Mouse (Mus musculus): ENCODE results near the gene Eprs. TPM values are rescaled to one million over a fixed set of nuclear protein-coding genes. Genes with fewer than 3 reads are reported as not detected.

Gene Eprs
- total and polyA plus RNA-seq, 3 experiments = 208 to 234 (median 223) TPM

DNA sequence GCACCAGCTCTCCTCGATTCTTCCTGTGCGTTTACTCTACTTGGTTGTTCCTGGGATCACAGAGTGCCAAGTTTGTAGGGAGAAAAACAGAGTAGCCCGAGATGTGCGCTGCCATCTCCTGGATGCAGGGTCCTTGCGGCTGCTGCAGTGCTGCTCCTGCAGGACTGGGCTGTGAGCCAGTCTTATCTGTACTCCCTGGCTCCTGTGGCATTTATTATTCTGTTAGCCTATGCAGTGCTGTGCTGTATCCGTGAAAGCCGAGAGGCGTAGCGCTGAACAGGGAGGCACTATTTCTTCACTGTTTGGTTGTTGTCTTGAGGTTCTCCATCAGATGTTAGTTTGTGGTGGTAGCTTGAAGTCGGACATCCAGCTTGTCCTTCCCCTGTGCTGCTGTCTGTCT lies 43.1 kb downstream of the Eprs start:
- DNase-seq (ENCODE audit: extremely low read depth) = no peak
- no peak for TF ChIP-seq JUN (IDR thresholded peaks at IDR 0.05; ENCODE audit: insufficient read depth, low read depth, low read length)
- no peak for TF ChIP-seq MAZ (IDR thresholded peaks at IDR 0.05; ENCODE audit: low read depth, low read length)
- no peak for TF ChIP-seq CHD1 (IDR thresholded peaks at IDR 0.05; ENCODE audit: low read depth, low read length)
- TF ChIP-seq NRF1 (IDR thresholded peaks at IDR 0.05; ENCODE audit: low read depth, low read length) = no peak
- TF ChIP-seq MEF2A (IDR thresholded peaks at IDR 0.05; ENCODE audit: borderline replicate concordance, low read depth, low read length) = no peak
- no peak for TF ChIP-seq EP300 (IDR thresholded peaks at IDR 0.05; ENCODE audit: low read length)
- no peak for TF ChIP-seq GABPA (IDR thresholded peaks at IDR 0.05; ENCODE audit: insufficient replicate concordance, low read depth, low read length)
- no peak for TF ChIP-seq RCOR1 (conservative IDR thresholded peaks at IDR 0.05; ENCODE audit: low read depth, low read length)
- H3K4me2 ChIP-seq (ENCODE audit: insufficient read depth, low read depth, poor library complexity, severe bottlenecking) = no peak overlapping the region
- in situ Hi-C loops (cut with MboI; ENCODE audit: low pct_ligation_motif_present, low pct_unique_long_range_greater_than_20kb, low sequenced_read_pairs) (no loop called here), dilution Hi-C loops (cut with MboI; ENCODE audit: extremely low pct_ligation_motif_present, extremely low pct_unique_long_range_greater_than_20kb, low sequenced_read_pairs) (no loop called here)
- H3K36me3 ChIP-seq (replicated peaks in 1 of 2; ENCODE audit: control insufficient read depth in 1 of 2, insufficient read depth in 1 of 2, low read length in 1 of 2) = peaks cover 79 to 96% of the 10 kb centered on the region in 2 experiments
- no peaks in the 10 kb centered on the region for H3K4me1 ChIP-seq (ENCODE audit: control insufficient read depth in 1 of 2, insufficient read depth in 2 of 2)
- no peak overlapping the region for H3K27ac ChIP-seq (ENCODE audit: insufficient read depth, low read depth)
- no peaks in the 10 kb centered on the region for H3K27me3 ChIP-seq (replicated peaks)
- no peak overlapping the region for H3K4me3 ChIP-seq (replicated peaks in 1 of 3; ENCODE audit: low read depth in 2 of 3, low read length in 2 of 3, poor library complexity in 1 of 3)
- peaks cover 23% of the 10 kb centered on the region for H3K79me2 ChIP-seq (replicated peaks; ENCODE audit: control insufficient read depth, extremely low read depth, insufficient read depth, poor library complexity, severe bottlenecking)
- no peak overlapping the region for H3K9ac ChIP-seq (ENCODE audit: insufficient read depth, low read depth)
- H3K9me3 ChIP-seq (replicated peaks; ENCODE audit: low read length) = no peaks in the 10 kb centered on the region

DNA sequence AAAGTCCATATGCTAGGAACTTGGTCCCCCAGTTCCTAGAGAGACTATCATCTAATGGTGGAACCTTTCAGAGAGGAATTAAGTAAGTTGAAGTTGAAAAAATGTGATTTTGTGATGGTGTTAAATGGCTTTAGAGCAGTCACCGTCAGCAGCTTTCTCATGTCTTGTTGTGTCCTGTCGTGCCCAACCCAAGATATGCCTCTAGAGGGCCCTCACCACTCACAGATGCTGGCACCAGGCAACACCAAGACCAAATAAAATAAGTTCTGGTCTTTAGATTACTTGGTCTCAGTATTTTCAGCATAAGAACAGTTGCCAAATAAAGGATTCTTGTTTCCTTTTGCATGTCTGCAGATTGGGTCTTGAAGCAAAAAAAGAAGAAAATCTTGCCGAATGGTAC lies 47.0 kb downstream of the Eprs start:
- H3K9ac ChIP-seq (ENCODE audit: insufficient read depth, low read depth) = no peak overlapping the region
- H3K36me3 ChIP-seq (replicated peaks in 1 of 2; ENCODE audit: control insufficient read depth in 1 of 2, insufficient read depth in 1 of 2, low read length in 1 of 2) = peaks cover 79 to 98% of the 10 kb centered on the region in 2 experiments
- no peak overlapping the region for H3K4me2 ChIP-seq (ENCODE audit: insufficient read depth, low read depth, poor library complexity, severe bottlenecking)
- in situ Hi-C loops (cut with MboI; ENCODE audit: low pct_ligation_motif_present, low pct_unique_long_range_greater_than_20kb, low sequenced_read_pairs) = no loop called here
- dilution Hi-C loops (cut with MboI; ENCODE audit: extremely low pct_ligation_motif_present, extremely low pct_unique_long_range_greater_than_20kb, low sequenced_read_pairs) = no loop called here
- peak in 1 of 2 experiments; percentile 19; a peak in 1 of 4 replicates for TF ChIP-seq CTCF (conservative IDR thresholded peaks at IDR 0.05 in 1 of 2, IDR thresholded peaks at IDR 0.05 in 1 of 2; ENCODE audit: low read depth in 2 of 2, low read length in 2 of 2)
- no peak for TF ChIP-seq MXI1 (IDR thresholded peaks at IDR 0.05; ENCODE audit: low read depth, low read length)
- no peak for DNase-seq (ENCODE audit: extremely low read depth)
- H3K9me3 ChIP-seq (replicated peaks; ENCODE audit: low read length) = no peaks in the 10 kb centered on the region
- H3K79me2 ChIP-seq (replicated peaks; ENCODE audit: control insufficient read depth, extremely low read depth, insufficient read depth, poor library complexity, severe bottlenecking) = peaks cover 9% of the 10 kb centered on the region; the same call in 1 of the 2 replicates
- no peaks in the 10 kb centered on the region for H3K4me1 ChIP-seq (ENCODE audit: control insufficient read depth in 1 of 2, insufficient read depth in 2 of 2)
- H3K27ac ChIP-seq (ENCODE audit: insufficient read depth, low read depth) = no peak overlapping the region
- no peak overlapping the region for H3K4me3 ChIP-seq (replicated peaks in 1 of 3; ENCODE audit: low read depth in 2 of 3, low read length in 2 of 3, poor library complexity in 1 of 3)
- no peaks in the 10 kb centered on the region for H3K27me3 ChIP-seq (replicated peaks)

DNA sequence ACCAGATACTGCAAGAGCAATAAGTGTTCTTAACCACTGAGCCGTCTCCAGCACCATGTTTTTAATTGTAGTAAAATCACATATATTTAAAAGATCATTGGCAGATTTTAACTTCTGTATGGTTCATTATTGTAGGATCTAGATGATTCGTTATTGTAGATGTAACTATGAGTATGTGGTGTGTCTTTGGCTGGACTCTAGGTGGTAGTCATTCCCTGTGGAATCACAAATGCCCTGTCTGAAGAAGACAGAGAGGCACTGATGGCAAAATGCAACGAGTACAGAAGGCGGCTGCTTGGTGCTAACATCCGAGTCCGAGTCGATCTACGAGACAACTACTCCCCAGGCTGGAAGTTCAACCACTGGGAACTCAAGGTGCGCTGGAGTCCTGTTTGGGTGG lies 55.2 kb downstream of the Eprs start:
- no peak overlapping the region for H3K4me3 ChIP-seq (replicated peaks in 1 of 3; ENCODE audit: low read depth in 2 of 3, low read length in 2 of 3, poor library complexity in 1 of 3)
- TF ChIP-seq EP300 (IDR thresholded peaks at IDR 0.05; ENCODE audit: low read length) = no peak
- no peak for TF ChIP-seq BHLHE40 (IDR thresholded peaks at IDR 0.05; ENCODE audit: low read depth, low read length)
- TF ChIP-seq POLR2A (IDR thresholded peaks at IDR 0.05; ENCODE audit: low read depth, low read length) = no peak; the same call in 1 of the 2 replicates
- TF ChIP-seq POLR2AphosphoS2 (IDR thresholded peaks at IDR 0.05; ENCODE audit: low read depth, low read length) = no peak
- no peak for TF ChIP-seq KAT2A (IDR thresholded peaks at IDR 0.05; ENCODE audit: insufficient replicate concordance, low read length)
- no peak for TF ChIP-seq ZC3H11A (IDR thresholded peaks at IDR 0.05; ENCODE audit: low read depth, low read length)
- TF ChIP-seq ZNF384 (IDR thresholded peaks at IDR 0.05; ENCODE audit: low read depth, low read length) = no peak
- no peak for TF ChIP-seq RAD21 (IDR thresholded peaks at IDR 0.05; ENCODE audit: low read depth, low read length)
- TF ChIP-seq ETS1 (conservative IDR thresholded peaks at IDR 0.05; ENCODE audit: low read depth, low read length) = no peak
- TF ChIP-seq JUND (conservative IDR thresholded peaks at IDR 0.05; ENCODE audit: low read depth, low read length) = no peak
- TF ChIP-seq CHD1 (IDR thresholded peaks at IDR 0.05; ENCODE audit: low read depth, low read length) = no peak
- TF ChIP-seq ZKSCAN1 (IDR thresholded peaks at IDR 0.05; ENCODE audit: borderline replicate concordance, low read depth, low read length) = no peak
- TF ChIP-seq MXI1 (IDR thresholded peaks at IDR 0.05; ENCODE audit: low read depth, low read length) = no peak
- TF ChIP-seq MAFK (IDR thresholded peaks at IDR 0.05; ENCODE audit: insufficient replicate concordance, low read length) = no peak
- no peak for TF ChIP-seq UBTF (IDR thresholded peaks at IDR 0.05; ENCODE audit: low read depth, low read length)
- no peak for TF ChIP-seq NRF1 (IDR thresholded peaks at IDR 0.05; ENCODE audit: low read depth, low read length)
- no peak for TF ChIP-seq CHD2 (IDR thresholded peaks at IDR 0.05; ENCODE audit: low read length)
- no peaks in the 10 kb centered on the region for H3K4me1 ChIP-seq (ENCODE audit: control insufficient read depth in 1 of 2, insufficient read depth in 2 of 2)
- H3K9ac ChIP-seq (ENCODE audit: insufficient read depth, low read depth) = no peak overlapping the region
- H3K36me3 ChIP-seq (replicated peaks in 1 of 2; ENCODE audit: control insufficient read depth in 1 of 2, insufficient read depth in 1 of 2, low read length in 1 of 2) = peaks cover 72 to 96% of the 10 kb centered on the region in 2 experiments
- H3K27me3 ChIP-seq (replicated peaks) = no peaks in the 10 kb centered on the region
- no peak overlapping the region for H3K4me2 ChIP-seq (ENCODE audit: insufficient read depth, low read depth, poor library complexity, severe bottlenecking)
- in situ Hi-C loops (cut with MboI; ENCODE audit: low pct_ligation_motif_present, low pct_unique_long_range_greater_than_20kb, low sequenced_read_pairs) = no loop called here
- H3K9me3 ChIP-seq (replicated peaks; ENCODE audit: low read length) = no peaks in the 10 kb centered on the region
- H3K27ac ChIP-seq (ENCODE audit: insufficient read depth, low read depth) = no peak overlapping the region
- dilution Hi-C loops (cut with MboI; ENCODE audit: extremely low pct_ligation_motif_present, extremely low pct_unique_long_range_greater_than_20kb, low sequenced_read_pairs) = no loop called here
- H3K79me2 ChIP-seq (replicated peaks; ENCODE audit: control insufficient read depth, extremely low read depth, insufficient read depth, poor library complexity, severe bottlenecking) = no peaks in the 10 kb centered on the region
- DNase-seq (ENCODE audit: extremely low read depth) = no peak
